Mouse (Mus musculus): ENCODE data around the gene Olfr196. TPM values are rescaled to one million over a fixed set of nuclear protein-coding genes. Genes with fewer than 3 reads are reported as not detected.
"Not testable (repeated sequence)": the region's sequence is repeated elsewhere in the genome, so short reads cannot be mapped to it uniquely, and the experiment has no call there.

Gene Olfr196
- not detected in 2 replicates for polyA plus RNA-seq (2012; rRNA removed)

- DNase-seq (ENCODE audit: low read depth), result no peak
- TF ChIP-seq CTCF (IDR thresholded peaks at IDR 0.05; ENCODE audit: borderline replicate concordance, extremely low read depth, insufficient read depth, insufficient read length) (no peak), POLR2A (IDR thresholded peaks at IDR 0.05; ENCODE audit: borderline replicate concordance, extremely low read depth, insufficient read depth, insufficient read length, poor library complexity, severe bottlenecking) (no peak)
Observed at GRCm38 (mm10) chr16:59170354-59170753, at the start of gene Olfr196. Gene Olfr196 (minus strand): TSS chr16:59170454.

DNA sequence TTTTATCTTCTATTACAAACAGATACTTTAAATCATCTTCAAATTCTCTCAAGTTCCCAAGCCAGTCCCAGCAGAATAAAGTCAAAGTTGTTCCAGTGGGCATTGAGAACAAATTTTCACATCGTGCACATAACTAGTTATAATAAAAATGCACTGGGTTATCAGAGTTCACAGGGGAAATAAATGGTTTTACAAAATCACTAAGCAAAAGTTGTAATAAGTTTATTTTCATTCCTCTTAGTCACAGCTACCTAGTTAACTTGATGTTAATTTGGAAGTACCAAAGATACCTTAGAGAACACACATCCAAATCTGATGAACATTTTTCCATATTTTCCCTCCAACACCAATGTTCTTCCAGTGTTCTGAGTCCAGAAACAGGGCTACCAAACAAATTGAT lies 49.4 kb upstream of the Olfr196 start, which contains the start of gene Olfr199:
Gene Olfr199, minus strand, starts transcription at position 101 of the 400 bp plus-strand sequence.
- DNase-seq (ENCODE audit: low read depth), result not testable (repeated sequence)

DNA sequence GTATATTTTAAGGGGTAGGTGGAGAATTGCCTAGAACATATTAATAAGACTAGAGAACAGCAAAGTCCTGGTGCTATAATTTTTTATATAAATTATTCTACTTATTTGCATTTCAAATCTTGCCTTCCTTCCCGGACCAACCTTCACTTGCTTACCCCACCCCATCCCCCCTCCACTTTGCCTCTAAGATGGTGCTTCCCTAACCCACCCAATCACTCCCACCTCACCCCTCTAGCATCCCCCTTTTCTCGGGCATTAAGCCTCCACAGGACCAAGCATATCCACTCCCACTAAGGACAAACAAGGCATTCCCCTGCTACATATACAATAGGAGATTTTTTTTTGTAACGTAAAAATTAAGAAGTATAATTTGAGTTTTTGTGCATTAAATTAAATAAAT lies 47.6 kb upstream of the Olfr196 start:
- DNase-seq (ENCODE audit: low read depth), result not testable (repeated sequence)

DNA sequence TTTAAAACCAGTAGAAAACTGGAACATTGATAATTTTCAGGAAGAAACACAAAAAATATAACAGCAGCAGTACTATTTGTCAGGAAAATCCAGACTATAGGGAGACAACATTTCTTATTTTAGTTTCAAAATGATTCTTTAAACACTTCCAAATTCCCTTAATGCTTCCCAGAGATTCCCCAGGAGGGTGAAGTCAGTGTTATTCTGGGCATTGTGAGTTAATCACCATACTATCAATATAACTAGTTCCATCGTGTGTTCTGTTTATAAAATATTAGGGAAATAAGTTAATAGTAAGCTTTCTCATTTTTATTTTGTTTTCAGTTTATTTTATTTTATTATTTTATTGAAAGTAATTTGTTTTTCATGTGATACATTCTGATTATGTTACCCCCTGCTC lies 33.2 kb upstream of the Olfr196 start, which contains the start of gene Olfr198:
Gene Olfr198, minus strand, starts transcription at position 101 of the 400 bp plus-strand sequence.
- not testable (repeated sequence) for DNase-seq (ENCODE audit: low read depth)

DNA sequence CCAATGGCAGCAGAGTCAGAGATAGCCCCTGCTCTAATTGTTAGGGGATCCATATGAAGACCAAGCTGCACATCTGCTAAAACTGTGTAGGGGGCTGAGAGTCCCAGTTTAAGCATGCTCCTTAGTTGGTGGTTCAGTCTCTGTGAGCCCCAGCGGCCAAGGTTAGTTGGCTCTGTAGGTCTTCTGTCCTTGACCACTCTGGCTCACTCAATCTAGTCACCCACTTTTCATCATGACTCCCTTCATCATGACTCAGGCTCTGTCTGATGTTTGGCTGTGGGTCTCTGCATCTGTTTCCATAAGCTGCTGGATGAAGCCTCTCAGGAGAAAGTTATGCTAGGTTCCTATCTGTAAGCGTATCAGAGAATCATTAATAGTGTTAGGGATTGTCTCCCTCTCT lies 18.3 kb downstream of the Olfr196 start:
- no peak for DNase-seq (ENCODE audit: low read depth)
- TF ChIP-seq CTCF (IDR thresholded peaks at IDR 0.05; ENCODE audit: borderline replicate concordance, extremely low read depth, insufficient read depth, insufficient read length) (no peak), POLR2A (IDR thresholded peaks at IDR 0.05; ENCODE audit: borderline replicate concordance, extremely low read depth, insufficient read depth, insufficient read length, poor library complexity, severe bottlenecking) (no peak)

DNA sequence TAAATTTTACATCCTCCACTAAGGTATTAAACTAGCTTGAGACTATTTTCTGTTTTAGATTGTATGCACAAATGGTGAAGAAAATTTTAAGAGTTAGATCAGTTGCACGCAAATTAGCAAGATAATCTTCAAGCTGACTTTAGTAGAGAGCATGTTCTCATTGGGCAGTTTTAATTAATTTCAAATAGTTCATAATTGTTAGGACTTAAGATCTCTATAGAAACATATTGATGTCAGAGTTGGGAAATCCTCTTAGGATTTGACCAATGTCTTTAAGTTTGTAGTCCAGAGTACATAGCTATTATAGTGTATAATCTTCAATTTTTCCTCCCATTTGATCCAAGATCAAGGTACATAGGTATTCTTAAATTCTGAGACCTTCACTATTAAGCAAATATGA lies 23.5 kb downstream of the Olfr196 start, which contains the start of gene Olfr195:
Gene Olfr195, plus strand, starts transcription at position 301 of the 400 bp plus-strand sequence.
- no peak for DNase-seq (ENCODE audit: low read depth)
- TF ChIP-seq POLR2A (IDR thresholded peaks at IDR 0.05; ENCODE audit: borderline replicate concordance, extremely low read depth, insufficient read depth, insufficient read length, poor library complexity, severe bottlenecking) (no peak), CTCF (IDR thresholded peaks at IDR 0.05; ENCODE audit: borderline replicate concordance, extremely low read depth, insufficient read depth, insufficient read length) (no peak)

- TF ChIP-seq POLR2A (IDR thresholded peaks at IDR 0.05; ENCODE audit: borderline replicate concordance, extremely low read depth, insufficient read depth, insufficient read length, poor library complexity, severe bottlenecking), result no peak
- no peak for TF ChIP-seq CTCF (IDR thresholded peaks at IDR 0.05; ENCODE audit: borderline replicate concordance, extremely low read depth, insufficient read depth, insufficient read length)
Observed at GRCm38 (mm10) chr16:59141105-59141504, 29.1 kb downstream of the Olfr196 start.

DNA sequence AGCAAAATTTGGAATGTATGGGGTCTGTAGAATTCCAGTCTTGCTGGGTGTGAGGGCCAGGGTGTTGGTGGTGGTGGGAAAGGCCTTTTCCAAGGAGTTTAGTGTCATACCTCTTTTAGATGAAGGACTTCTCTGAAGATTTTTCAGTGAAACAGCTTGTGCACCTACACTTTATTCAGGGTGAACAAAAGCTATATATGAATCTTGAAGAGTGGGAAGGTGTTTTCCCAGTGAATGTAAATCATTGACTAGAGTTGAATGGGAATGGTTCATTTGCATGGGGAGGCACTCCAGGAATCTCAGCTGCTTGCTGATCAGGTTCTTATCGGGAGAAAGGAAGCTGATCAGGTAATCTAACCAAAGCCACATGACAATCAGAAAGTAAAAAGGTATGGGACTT lies 39.5 kb downstream of the Olfr196 start:
- DNase-seq (ENCODE audit: low read depth), result no peak
- no peak for TF ChIP-seq CTCF (IDR thresholded peaks at IDR 0.05; ENCODE audit: borderline replicate concordance, extremely low read depth, insufficient read depth, insufficient read length)
- TF ChIP-seq POLR2A (IDR thresholded peaks at IDR 0.05; ENCODE audit: borderline replicate concordance, extremely low read depth, insufficient read depth, insufficient read length, poor library complexity, severe bottlenecking), result no peak

More at GRCm38 (mm10) chr16:59141105-59141504, 29.1 kb downstream of the Olfr196 start:
- DNase-seq (ENCODE audit: low read depth), result no peak

DNA sequence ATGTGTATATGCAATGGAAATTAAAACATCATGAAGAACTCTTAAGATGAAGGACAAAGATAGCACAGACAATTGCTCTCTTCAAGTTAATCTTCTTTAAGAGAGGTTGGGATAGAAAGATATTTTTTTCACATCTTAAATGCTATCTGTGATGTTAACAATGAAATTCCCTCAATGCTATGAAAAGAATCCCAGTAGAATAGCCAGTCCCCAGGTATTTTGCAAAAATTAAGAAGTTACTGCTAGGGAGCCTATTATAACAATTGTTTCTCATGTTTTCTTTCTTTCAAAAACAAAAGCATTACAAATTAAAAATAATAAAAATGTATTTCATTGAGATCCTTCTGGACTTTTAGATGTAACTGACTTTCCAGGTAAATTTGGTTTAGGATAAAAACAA lies 49.3 kb downstream of the Olfr196 start, which contains the start of gene Olfr194:
Gene Olfr194, minus strand, starts transcription at position 101 of the 400 bp plus-strand sequence.
- TF ChIP-seq POLR2A (IDR thresholded peaks at IDR 0.05; ENCODE audit: borderline replicate concordance, extremely low read depth, insufficient read depth, insufficient read length, poor library complexity, severe bottlenecking) (no peak), CTCF (IDR thresholded peaks at IDR 0.05; ENCODE audit: borderline replicate concordance, extremely low read depth, insufficient read depth, insufficient read length) (no peak)
- no peak for DNase-seq (ENCODE audit: low read depth)

Other genes starting within 250 kb of the Olfr196 start
- gene Olfr181, start 241.7 kb downstream of the Olfr196 start, polyA plus RNA-seq (2012; rRNA removed), result not detected in 2 replicates
- gene Olfr180, start 241.1 kb downstream of the Olfr196 start, polyA plus RNA-seq (2012; rRNA removed), result not detected in 2 replicates
- not detected in 2 replicates for gene Olfr183, start 175.1 kb downstream of the Olfr196 start, polyA plus RNA-seq (2012; rRNA removed)
- not detected in 2 replicates for gene Olfr186, start 140.2 kb downstream of the Olfr196 start, polyA plus RNA-seq (2012; rRNA removed)
- gene Olfr187, start 130.7 kb downstream of the Olfr196 start, polyA plus RNA-seq (2012; rRNA removed), result not detected in 2 replicates
- gene Olfr190, start 92.4 kb downstream of the Olfr196 start, polyA plus RNA-seq (2012; rRNA removed), result not detected in 2 replicates
- not detected in 2 replicates for gene Olfr191, start 80.6 kb downstream of the Olfr196 start, polyA plus RNA-seq (2012; rRNA removed)
- gene Olfr193, start 58.6 kb downstream of the Olfr196 start, polyA plus RNA-seq (2012; rRNA removed), result not detected in 2 replicates
- not detected in 2 replicates for gene Olfr194, start 49.4 kb downstream of the Olfr196 start, polyA plus RNA-seq (2012; rRNA removed)
- gene Olfr195, start 23.4 kb downstream of the Olfr196 start, polyA plus RNA-seq (2012; rRNA removed), result not detected in 2 replicates
- gene Olfr198, start 33.1 kb upstream of the Olfr196 start, polyA plus RNA-seq (2012; rRNA removed), result not detected in 2 replicates
- not detected in 2 replicates for gene Olfr199, start 49.3 kb upstream of the Olfr196 start, polyA plus RNA-seq (2012; rRNA removed)
- gene Olfr201, start 102.2 kb upstream of the Olfr196 start, polyA plus RNA-seq (2012; rRNA removed), result not detected in 2 replicates
- not detected in 2 replicates for gene Olfr202, start 116.3 kb upstream of the Olfr196 start, polyA plus RNA-seq (2012; rRNA removed)
- gene Olfr203, start 128.4 kb upstream of the Olfr196 start, polyA plus RNA-seq (2012; rRNA removed), result not detected in 2 replicates
- not detected in 2 replicates for gene Olfr204, start 147.8 kb upstream of the Olfr196 start, polyA plus RNA-seq (2012; rRNA removed)
- gene Olfr205, start 160.7 kb upstream of the Olfr196 start, polyA plus RNA-seq (2012; rRNA removed), result not detected in 2 replicates
- gene Olfr206, start 178.8 kb upstream of the Olfr196 start, polyA plus RNA-seq (2012; rRNA removed), result not detected in 2 replicates
- gene Olfr209, start 193.5 kb upstream of the Olfr196 start, polyA plus RNA-seq (2012; rRNA removed), result not detected in 2 replicates
- 0.07 and 0.11 TPM in 2 replicates for gene Gabrr3, start 236.9 kb upstream of the Olfr196 start, polyA plus RNA-seq (2012; rRNA removed)

Data from brain, embryonic 14.5 days (tissue).